Mouse (Mus musculus): ENCODE results near the gene Defb25. TPM values are rescaled to one million over a fixed set of nuclear protein-coding genes. Genes with fewer than 3 reads are reported as not detected.

The Defb25 gene
- polyA plus RNA-seq, 1 experiment from 2014 or later = not detected

DNA sequence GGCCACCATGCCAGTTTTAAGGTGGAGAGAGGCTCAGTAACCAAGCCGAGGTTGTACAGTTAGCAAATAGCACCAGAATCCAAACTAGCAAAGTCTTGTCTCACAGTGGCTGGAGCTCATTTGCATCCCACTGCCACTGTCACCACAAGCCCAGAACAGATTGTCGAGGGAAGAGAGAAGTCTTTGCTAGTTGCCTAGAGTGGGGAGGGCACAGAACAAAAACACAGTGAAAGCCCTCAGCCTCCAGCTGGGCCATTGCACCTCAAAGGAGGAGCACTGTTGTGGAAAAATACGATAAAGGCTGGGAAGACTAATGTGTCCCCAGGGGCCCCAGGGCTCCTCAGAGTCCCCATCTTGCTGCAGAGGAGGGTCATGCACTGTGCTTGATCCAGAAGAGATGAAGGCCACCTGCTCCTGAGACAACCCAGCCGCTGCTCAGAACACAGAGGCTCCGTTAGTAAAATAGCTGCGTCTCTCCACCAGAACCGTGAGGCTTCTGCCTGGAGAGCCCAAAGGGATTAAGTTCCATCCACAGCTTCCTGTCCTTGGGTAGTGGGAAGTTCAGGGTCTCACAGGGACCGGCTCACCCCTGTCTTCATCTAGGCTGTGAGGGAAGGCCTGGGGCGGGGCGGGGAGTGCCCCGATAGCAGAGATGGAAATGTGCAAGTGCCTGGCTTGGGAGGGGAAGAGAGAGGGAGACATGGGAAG, 16.7 kb upstream of the Defb25 start:
- Histone ChIP-seq H3K4me3 (replicated peaks) (no peak overlapping the region), H3K9ac (no peak overlapping the region)

DNA sequence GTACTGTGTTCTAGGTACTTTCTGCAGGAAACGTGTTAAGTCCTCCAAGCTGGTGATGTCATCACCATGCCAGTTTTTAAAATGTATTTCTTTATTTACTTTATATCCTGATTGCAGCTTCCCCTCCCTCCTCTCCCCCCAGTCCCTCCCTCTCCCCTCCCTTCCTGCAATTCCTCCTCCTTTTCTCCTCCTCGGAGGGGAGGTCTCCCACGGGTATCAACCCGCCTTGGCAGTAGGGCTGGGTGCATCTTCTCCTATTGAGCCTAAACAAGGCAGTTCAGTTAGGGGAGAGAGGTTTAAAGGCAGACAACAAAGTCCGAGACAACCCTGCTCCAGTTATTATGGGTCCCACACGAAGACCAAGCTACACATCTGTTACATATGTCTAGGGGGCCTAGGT, 16.0 kb upstream of the Defb25 start:
- H3K9ac ChIP-seq = no peak overlapping the region
- no peak overlapping the region for H3K4me2 ChIP-seq
- 0 out of 2 replicates have a peak overlapping the region, but pooled peaks have one; percentile 59 for H3K27ac ChIP-seq
- H3K4me1 ChIP-seq = peaks cover 11% of the 10 kb centered on the region
- H3K36me3 ChIP-seq (replicated peaks) = no peaks in the 10 kb centered on the region
- no peaks in the 10 kb centered on the region for H3K9me3 ChIP-seq
- WGBS = 64% methylated on average over 6 of the region's 6 CpGs
- peaks cover 4% of the 10 kb centered on the region; the same call in 1 of the 2 replicates for H3K27me3 ChIP-seq
- ATAC-seq (ENCODE audit: low FRiP score) = no peak
- no peak overlapping the region for H3K4me3 ChIP-seq (replicated peaks)

More for the DNA sequence above, 16.7 kb upstream of the Defb25 start:
- 21% methylated on average over 11 of the region's 11 CpGs for WGBS
- Histone ChIP-seq H3K27me3 (peaks cover under 1% of the 10 kb centered on the region; the same call in 1 of the 2 replicates), H3K4me1 (peaks cover 11% of the 10 kb centered on the region), H3K4me2 (no peak overlapping the region), H3K9me3 (no peaks in the 10 kb centered on the region), H3K27ac (peak overlapping the region; percentile 59; the same call in 1 of the 2 replicates), H3K36me3 (replicated peaks) (no peaks in the 10 kb centered on the region)
- ATAC-seq (ENCODE audit: low FRiP score) = peak; percentile 55

DNA sequence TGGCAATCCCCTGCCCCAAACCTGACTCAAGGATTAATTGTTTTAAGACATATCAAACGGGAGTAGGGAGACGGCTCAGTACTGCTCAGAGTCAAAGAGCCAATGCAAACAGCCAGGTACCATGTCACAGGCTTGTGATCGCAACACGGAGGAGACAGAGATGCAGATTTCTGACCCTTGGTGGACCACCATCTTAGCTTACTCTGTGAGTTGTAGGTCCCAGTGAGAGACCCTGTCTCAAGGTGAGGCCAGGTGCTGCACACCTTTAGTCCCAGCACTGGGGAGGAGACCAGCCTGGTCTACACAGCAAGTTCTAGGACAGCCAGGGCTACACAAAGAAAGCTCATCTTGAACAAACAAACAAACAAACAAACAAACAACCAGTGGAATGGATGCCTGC, 14.5 kb upstream of the Defb25 start:
- Histone ChIP-seq H3K4me2 (no peak overlapping the region), H3K4me3 (replicated peaks) (no peak overlapping the region), H3K4me1 (peaks cover 19% of the 10 kb centered on the region), H3K9me3 (no peaks in the 10 kb centered on the region), H3K27ac (no peak overlapping the region), H3K9ac (no peak overlapping the region), H3K27me3 (peaks cover 11% of the 10 kb centered on the region), H3K36me3 (replicated peaks) (no peaks in the 10 kb centered on the region)
- WGBS = 91% methylated on average over 4 of the region's 4 CpGs
- ATAC-seq (ENCODE audit: low FRiP score) = no peak

DNA sequence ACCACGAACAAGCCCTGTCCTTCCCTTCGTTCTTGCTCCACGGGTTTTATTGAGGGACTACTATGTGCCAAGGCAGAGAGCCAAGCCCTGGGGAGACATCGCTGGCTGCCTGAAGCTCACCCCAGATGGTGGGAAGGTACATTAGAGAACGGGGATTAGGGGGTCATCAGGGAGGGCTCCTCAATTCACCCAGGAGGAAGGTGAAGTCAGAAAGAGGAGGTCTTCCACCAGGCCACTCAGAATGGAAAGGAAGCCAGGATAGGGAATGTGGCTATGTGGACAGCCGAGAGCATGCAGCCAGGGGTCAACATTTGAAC, 14.1 kb upstream of the Defb25 start:
- peaks cover 11% of the 10 kb centered on the region for H3K27me3 ChIP-seq
- peaks cover 19% of the 10 kb centered on the region for H3K4me1 ChIP-seq
- H3K27ac ChIP-seq = no peak overlapping the region
- H3K36me3 ChIP-seq (replicated peaks) = no peaks in the 10 kb centered on the region
- H3K4me2 ChIP-seq = no peak overlapping the region
- ATAC-seq (ENCODE audit: low FRiP score) = no peak
- H3K4me3 ChIP-seq (replicated peaks) = no peak overlapping the region
- H3K9me3 ChIP-seq = no peaks in the 10 kb centered on the region
- H3K9ac ChIP-seq = no peak overlapping the region
- WGBS = 93% methylated on average over 6 of the region's 6 CpGs

DNA sequence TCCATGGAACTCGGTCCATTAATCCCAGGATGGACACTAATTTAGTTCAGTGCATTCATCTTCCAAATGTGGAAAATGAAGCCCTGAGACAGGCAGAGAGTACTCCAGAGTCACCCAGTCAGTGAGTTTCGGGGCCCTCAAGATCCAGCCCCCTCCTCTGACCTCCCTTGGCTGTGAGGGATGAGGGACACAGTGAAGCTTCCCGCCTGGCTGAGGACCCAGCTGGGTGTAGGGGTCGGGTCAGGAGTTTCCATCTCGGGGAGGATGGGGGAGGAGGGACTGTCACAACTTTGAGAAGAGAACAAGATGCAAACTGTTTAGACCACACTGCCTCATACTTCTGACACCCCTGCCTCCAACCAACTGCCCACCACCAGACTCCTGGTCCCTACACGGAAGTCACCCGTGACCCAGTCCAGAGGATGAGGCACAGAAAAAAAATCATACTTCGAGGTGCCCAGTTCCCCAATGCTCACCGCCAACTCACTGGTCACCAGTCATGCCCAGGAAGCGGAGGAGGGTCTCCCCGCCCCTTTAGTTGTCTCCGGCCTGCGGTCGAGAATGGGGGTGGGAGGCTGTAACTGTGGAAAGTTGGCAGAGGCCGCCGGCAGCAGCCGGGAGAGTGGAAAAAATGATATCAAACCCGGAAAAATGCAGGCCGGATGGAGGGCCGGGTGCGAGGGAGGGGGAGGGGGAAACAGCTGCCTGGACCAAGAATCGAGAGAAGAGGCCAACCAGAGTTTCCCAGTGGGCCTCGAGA, 13.6 kb upstream of the Defb25 start:
- no peak overlapping the region for H3K9ac ChIP-seq
- no peak for ATAC-seq (ENCODE audit: low FRiP score)
- no peaks in the 10 kb centered on the region for H3K36me3 ChIP-seq (replicated peaks)
- no peak overlapping the region for H3K27ac ChIP-seq
- no peaks in the 10 kb centered on the region for H3K9me3 ChIP-seq
- H3K4me1 ChIP-seq = peaks cover 19% of the 10 kb centered on the region
- H3K4me3 ChIP-seq (replicated peaks) = no peak overlapping the region
- H3K4me2 ChIP-seq = no peak overlapping the region
- 81% methylated on average over 23 of the region's 23 CpGs for WGBS
- peaks cover 11% of the 10 kb centered on the region for H3K27me3 ChIP-seq

DNA sequence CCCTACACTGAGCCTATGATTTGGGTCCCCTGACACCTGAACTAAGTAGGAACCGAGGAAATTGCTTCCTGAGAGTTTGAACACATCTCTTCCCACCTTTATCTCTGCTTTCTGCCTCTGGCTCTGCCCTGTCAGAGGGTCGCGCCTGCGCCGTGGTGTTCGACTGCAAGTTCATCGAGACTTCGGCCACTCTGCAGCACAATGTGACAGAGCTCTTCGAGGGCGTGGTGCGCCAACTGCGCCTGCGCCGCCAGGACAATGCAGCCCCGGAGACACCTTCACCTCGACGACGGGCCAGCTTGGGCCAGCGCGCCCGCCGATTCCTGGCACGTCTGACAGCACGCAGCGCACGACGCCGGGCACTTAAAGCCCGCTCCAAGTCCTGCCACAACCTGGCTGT, 11.5 kb upstream of the Defb25 start:
- WGBS = 80% methylated on average over 29 of the region's 29 CpGs
- H3K36me3 ChIP-seq (replicated peaks) = no peaks in the 10 kb centered on the region
- H3K27ac ChIP-seq = no peak overlapping the region

DNA sequence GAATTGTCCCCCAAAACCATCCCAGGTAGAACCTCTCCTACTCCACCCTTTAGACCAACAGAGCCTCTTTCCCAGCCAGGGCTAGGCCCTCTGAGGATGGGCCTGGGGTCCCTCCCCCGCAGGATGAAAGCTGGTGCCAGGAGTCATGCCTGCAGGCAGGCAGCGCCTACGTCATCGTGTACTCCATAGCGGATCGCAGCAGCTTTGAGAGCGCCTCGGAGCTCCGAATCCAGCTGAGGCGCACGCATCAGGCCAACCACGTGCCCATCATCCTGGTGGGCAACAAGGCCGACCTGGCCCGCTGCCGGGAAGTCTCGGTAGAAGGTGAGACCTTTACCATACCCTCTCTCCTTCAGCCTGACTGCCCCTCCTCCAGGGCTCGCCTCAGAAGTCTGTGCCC, 10.5 kb upstream of the Defb25 start:
- H3K36me3 ChIP-seq (replicated peaks) = no peaks in the 10 kb centered on the region
- 46% methylated on average over 17 of the region's 17 CpGs for WGBS
- peaks cover 29% of the 10 kb centered on the region for H3K27me3 ChIP-seq
- ATAC-seq (ENCODE audit: low FRiP score) = no peak
- H3K9ac ChIP-seq = no peak overlapping the region
- peak overlapping the region; percentile 30 for H3K4me2 ChIP-seq
- H3K27ac ChIP-seq = no peak overlapping the region
- peaks cover 8% of the 10 kb centered on the region; the same call in 1 of the 2 replicates for H3K4me1 ChIP-seq
- H3K9me3 ChIP-seq = no peaks in the 10 kb centered on the region
- no peak overlapping the region for H3K4me3 ChIP-seq (replicated peaks)

More for the DNA sequence above, 11.5 kb upstream of the Defb25 start:
- Histone ChIP-seq H3K4me2 (no peak overlapping the region), H3K27me3 (peaks cover 19% of the 10 kb centered on the region), H3K4me3 (replicated peaks) (no peak overlapping the region), H3K9me3 (no peaks in the 10 kb centered on the region), H3K4me1 (peaks cover 12% of the 10 kb centered on the region), H3K9ac (no peak overlapping the region)
- ATAC-seq (ENCODE audit: low FRiP score) = no peak

DNA sequence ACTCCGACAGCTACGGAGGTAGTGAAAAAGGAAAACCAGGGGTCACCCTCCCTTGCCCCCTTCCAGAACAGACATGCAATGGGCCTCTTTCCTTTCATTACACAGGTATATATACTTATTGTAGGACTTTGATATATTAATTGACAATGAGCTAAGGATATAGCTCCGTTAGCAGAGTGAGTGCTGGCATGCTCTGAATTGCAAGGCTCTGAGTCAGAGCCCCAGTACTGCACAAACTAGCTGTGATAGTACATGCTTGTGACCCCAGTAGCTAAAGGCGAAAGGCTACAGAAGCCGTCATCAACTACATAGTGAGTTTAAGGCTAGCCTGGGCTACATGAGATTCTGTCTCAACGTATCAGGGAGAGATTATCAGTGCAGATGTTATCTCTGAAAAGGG, 7.1 kb upstream of the Defb25 start:
- 88% methylated on average over 6 of the region's 6 CpGs for WGBS
- Histone ChIP-seq H3K4me3 (replicated peaks) (no peak overlapping the region), H3K4me1 (peaks cover 31% of the 10 kb centered on the region), H3K27me3 (peaks cover 63% of the 10 kb centered on the region), H3K36me3 (replicated peaks) (no peaks in the 10 kb centered on the region), H3K9me3 (no peaks in the 10 kb centered on the region), H3K9ac (no peak overlapping the region), H3K27ac (no peak overlapping the region), H3K4me2 (no peak overlapping the region)
- ATAC-seq (ENCODE audit: low FRiP score) = no peak

DNA sequence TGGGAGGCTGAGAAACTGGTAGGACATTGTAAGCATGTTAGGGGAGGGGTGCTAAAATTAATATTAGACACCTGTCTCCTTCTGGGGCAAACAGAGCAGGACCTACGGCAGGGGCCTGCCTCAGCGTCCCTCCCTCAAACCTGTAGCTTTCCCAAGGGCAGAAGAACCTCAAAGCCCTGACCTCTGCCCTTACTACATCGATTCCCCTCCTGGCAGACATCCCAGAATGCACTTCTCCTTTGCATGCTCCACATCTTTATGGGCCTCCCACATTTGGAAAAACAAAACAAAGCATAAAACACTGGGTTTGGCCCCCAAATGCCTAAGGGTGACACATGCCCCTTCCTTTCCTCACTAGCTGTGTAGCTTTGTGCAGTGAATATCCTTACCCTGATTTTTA, 6.4 kb upstream of the Defb25 start:
- peaks cover 31% of the 10 kb centered on the region for H3K4me1 ChIP-seq
- no peak overlapping the region for H3K4me2 ChIP-seq
- no peak overlapping the region for H3K9ac ChIP-seq
- ATAC-seq (ENCODE audit: low FRiP score) = no peak
- H3K36me3 ChIP-seq (replicated peaks) = no peaks in the 10 kb centered on the region
- no peak overlapping the region for H3K27ac ChIP-seq
- H3K27me3 ChIP-seq = peaks cover 65% of the 10 kb centered on the region
- H3K4me3 ChIP-seq (replicated peaks) = no peak overlapping the region
- no peaks in the 10 kb centered on the region for H3K9me3 ChIP-seq
- 82% methylated on average over 3 of the region's 3 CpGs for whole genome bisulfite sequencing

DNA sequence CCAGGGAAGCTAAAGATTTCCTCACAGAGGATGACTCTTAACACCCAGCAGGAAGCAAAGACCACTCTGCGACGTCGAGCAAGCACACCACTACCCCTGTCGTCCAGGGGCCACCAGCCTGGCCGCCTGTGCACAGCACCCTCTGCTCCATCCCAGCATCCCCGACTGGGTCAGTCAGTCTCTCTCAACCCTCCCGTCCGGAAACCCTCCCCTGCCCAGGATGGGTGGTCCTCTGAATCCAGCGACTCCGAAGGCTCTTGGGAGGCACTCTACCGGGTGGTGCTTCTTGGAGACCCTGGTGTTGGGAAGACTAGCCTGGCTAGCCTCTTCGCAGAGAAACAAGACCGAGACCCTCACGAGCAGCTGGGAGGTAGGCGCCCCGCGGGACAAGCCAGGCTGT, 5.2 kb upstream of the Defb25 start:
- Histone ChIP-seq H3K4me2 (no peak overlapping the region), H3K9me3 (no peaks in the 10 kb centered on the region), H3K9ac (no peak overlapping the region), H3K4me3 (replicated peaks) (no peak overlapping the region), H3K27me3 (peaks cover 62% of the 10 kb centered on the region), H3K36me3 (replicated peaks) (no peaks in the 10 kb centered on the region), H3K27ac (no peak overlapping the region), H3K4me1 (peaks cover 26% of the 10 kb centered on the region)
- WGBS = 46% methylated on average over 17 of the region's 17 CpGs
- no peak for ATAC-seq (ENCODE audit: low FRiP score)

DNA sequence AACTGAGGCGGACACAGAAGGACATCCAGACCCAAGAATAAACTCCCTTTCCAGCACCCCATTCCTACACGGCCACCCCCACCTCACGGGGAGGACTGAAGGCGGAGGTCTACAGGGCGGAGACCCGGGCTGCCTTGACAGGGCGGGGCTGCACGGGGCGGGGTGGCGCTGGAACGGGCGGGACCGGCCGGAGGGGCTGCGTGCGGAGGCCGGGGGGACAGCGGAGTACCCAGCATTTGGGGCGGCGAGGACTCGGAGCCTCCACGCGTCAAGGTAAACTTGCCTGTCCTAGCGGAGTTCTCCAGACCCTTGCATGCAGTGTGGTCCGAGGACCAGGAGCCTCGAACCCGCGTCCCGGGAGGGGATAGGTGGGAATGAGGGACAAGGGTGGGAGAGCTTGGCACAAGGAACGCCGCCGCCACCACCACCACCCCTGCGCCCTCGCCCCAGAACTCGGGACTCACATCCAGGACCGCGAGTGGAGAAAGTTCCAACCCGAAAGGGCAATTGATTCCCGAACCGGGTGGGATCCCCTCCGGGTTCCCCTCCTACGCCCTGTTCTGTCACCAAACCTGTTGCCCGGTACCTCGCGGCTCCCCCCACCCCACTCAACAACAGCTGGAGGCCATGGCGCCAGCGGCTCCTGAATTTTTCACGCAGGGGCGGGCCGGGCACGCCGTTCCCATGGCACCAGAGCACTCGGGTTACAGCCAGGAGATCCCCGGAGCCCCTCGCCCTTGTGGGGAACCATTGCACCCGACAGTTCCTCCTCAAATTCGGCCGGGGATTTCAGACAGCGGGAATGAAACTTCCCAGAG, 4.1 kb upstream of the Defb25 start, which contains the start of gene Rem1:
Gene Rem1 (plus strand): TSS at position 178 of the 818 bp plus-strand sequence.
- Histone ChIP-seq H3K27ac (no peak within 1 kb of the TSS), H3K4me1 (peaks cover 23% of the 10 kb centered on the region), H3K27me3 (peaks cover 59% of the 10 kb centered on the region), H3K4me2 (peak within 1 kb of the TSS; percentile 60), H3K36me3 (replicated peaks) (no peaks in the 10 kb centered on the region), H3K4me3 (replicated peaks) (peak within 1 kb of the TSS; percentile 38), H3K9me3 (no peaks in the 10 kb centered on the region), H3K9ac (peak within 1 kb of the TSS; percentile 33; the same call in 1 of the 2 replicates)
- WGBS = 2% methylated on average over 59 of the region's 59 CpGs
- ATAC-seq (ENCODE audit: low FRiP score) = 0 out of 2 replicates have a peak, but pooled peaks have one; percentile 9

DNA sequence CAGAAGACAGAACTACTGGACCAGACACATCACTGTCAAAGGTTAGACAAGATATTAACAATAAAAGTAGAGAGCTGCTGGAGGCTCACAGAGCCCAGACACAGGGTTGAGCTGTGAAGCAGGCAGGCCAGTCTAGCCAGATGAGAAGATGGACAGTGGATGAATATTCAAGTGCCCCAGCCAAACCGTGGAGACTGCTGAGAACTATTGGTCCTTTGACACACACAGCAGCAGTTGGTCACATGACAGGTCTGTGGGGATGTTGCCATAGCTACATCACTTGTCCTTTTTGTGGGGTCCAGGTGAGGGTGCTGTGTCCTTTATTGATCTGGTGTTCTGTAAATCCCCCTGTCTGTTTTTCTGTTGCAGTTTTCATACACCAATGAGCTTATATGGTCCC, 2.4 kb upstream of the Defb25 start:
- H3K27ac ChIP-seq = no peak overlapping the region
- ATAC-seq (ENCODE audit: low FRiP score) = peak; percentile 70
- H3K4me2 ChIP-seq = no peak overlapping the region
- no peaks in the 10 kb centered on the region for H3K9me3 ChIP-seq
- H3K9ac ChIP-seq = no peak overlapping the region
- peaks cover 23% of the 10 kb centered on the region for H3K4me1 ChIP-seq
- no peak overlapping the region for H3K4me3 ChIP-seq (replicated peaks)
- 8% methylated on average over 1 of the region's 1 CpGs for WGBS
- H3K27me3 ChIP-seq = peaks cover 59% of the 10 kb centered on the region
- H3K36me3 ChIP-seq (replicated peaks) = no peaks in the 10 kb centered on the region
